ENCODE assay signal across 8 mouse cellular contexts in the genomic region with DNA sequence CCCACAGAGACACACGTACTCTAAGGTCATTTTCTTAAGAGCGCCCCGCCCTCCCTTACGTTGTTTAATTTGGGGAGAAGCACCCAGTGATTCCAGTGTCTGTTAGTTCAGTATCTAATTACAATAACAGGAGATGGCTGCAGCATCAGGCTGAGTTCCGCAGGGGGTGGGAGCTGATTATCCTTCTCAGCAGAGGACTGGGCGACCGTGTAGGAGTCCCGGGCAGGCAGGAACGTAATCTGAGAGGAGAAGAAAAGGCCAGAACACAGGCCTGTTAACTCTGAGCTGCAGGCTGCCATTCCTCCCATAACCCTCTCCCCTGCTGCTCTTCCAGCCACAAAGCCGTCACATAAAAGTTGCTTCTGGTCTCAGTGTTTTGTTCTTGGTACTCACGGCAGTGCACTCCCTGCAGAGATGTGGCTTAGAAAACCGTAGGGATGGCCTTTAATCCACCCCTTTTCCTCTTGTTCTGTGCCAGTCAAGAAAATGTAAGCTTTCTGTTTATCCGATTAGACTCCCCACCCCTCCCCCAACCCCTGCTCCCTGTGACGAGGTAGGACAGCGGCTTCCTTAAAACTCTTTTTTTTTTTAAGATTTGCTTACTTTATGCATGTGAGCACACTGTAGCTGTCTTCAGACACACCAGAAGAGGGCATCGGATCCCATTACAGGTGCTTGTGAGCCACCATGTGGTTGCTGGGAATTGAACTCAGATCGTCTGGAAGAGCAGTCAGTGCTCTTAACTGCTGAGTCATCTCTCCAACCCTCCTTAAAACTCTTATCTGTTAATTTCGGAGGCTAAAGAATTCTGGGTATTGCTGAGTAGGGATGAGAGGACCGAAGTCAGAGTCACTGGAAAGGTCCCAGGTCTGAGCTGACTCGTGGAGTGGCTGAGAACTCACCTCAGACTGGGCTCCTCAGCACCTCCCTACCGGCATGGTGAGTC.
A peak's percentile ranks its signal among the peaks of the same experiment; 100 is the strongest.
DNase-seq lines count a peak whose midpoint lies in the region; ATAC-seq and TF ChIP-seq lines count a peak whose summit lies in the region.

No protein-coding gene starts in this region.

- no peak overlapping the region for H3K9ac ChIP-seq in forebrain, postnatal 0 days
- peak overlapping the region; percentile 55; the same call in 1 of the 2 replicates for H3K9ac ChIP-seq in limb, embryonic 11.5 days (ENCODE audit: low read length)
- no peak overlapping the region for H3K9ac ChIP-seq in midbrain, postnatal 0 days (replicated peaks; ENCODE audit: low read length, poor library complexity, severe bottlenecking)

- peak overlapping the region; percentile 21 for H3K4me2 ChIP-seq in forebrain, postnatal 0 days (ENCODE audit: low read depth)
- H3K4me2 ChIP-seq in limb, embryonic 11.5 days (ENCODE audit: low read depth, severe bottlenecking), result peak overlapping the region; percentile 29
- peak overlapping the region; percentile 38 for H3K4me2 ChIP-seq in midbrain, postnatal 0 days (ENCODE audit: low read depth, low read length, poor library complexity, severe bottlenecking)

- H3K36me3 ChIP-seq in forebrain, postnatal 0 days (ENCODE audit: insufficient read depth), result no peaks in the 10 kb centered on the region
- H3K36me3 ChIP-seq in limb, embryonic 11.5 days (ENCODE audit: control insufficient read depth, insufficient read depth, low read length), result no peaks in the 10 kb centered on the region
- no peaks in the 10 kb centered on the region for H3K36me3 ChIP-seq in midbrain, postnatal 0 days (ENCODE audit: insufficient read depth, low read length)

- H3K27me3 ChIP-seq in forebrain, postnatal 0 days (ENCODE audit: insufficient read depth, low read length), result no peaks in the 10 kb centered on the region
- H3K27me3 ChIP-seq in limb, embryonic 11.5 days (ENCODE audit: control insufficient read depth, insufficient read depth, low read length), result no peaks in the 10 kb centered on the region
- no peaks in the 10 kb centered on the region for H3K27me3 ChIP-seq in midbrain, postnatal 0 days (ENCODE audit: insufficient read depth, low read length)

- 4% methylated on average over 21 of the region's 21 CpGs for WGBS in forebrain, postnatal 0 days
- 3% methylated on average over 21 of the region's 21 CpGs for WGBS in limb, embryonic 11.5 days
- WGBS in midbrain, postnatal 0 days, result 5% methylated on average over 21 of the region's 21 CpGs

- DNase-seq in adrenal gland, postnatal 10 days, result peak; percentile 40
- no peak for DNase-seq in adrenal gland, adult 8-10 months
- peak; percentile 50 for DNase-seq in ZHBTc4 (ENCODE audit: low read depth, low spot score)
- no peak for DNase-seq in forebrain, postnatal 0 days
- DNase-seq in limb, embryonic 11.5 days (ENCODE audit: low spot score), result peak; percentile 71
- DNase-seq in midbrain, postnatal 0 days (ENCODE audit: low spot score), result peak; percentile 30
- DNase-seq in urinary bladder, adult 18-20 months (ENCODE audit: low spot score in 2 of 2), result no peak
- DNase-seq in urinary bladder, postnatal 14 days (ENCODE audit: low spot score), result no peak

- TF ChIP-seq CTCF in forebrain, postnatal 0 days (IDR thresholded peaks at IDR 0.05; ENCODE audit: low read depth), result peak; percentile 54; the same call in 1 of the 2 replicates
- TF ChIP-seq CTCF in midbrain, postnatal 0 days (IDR thresholded peaks at IDR 0.05), result peak; percentile 53

- H3K4me3 ChIP-seq in forebrain, postnatal 0 days (ENCODE audit: low read depth, low read length), result peak overlapping the region; percentile 7; the same call in 1 of the 2 replicates
- H3K4me3 ChIP-seq in limb, embryonic 11.5 days (ENCODE audit: low read depth, low read length), result peak overlapping the region; percentile 6; the same call in 1 of the 2 replicates
- no peak overlapping the region; the same call in 1 of the 2 replicates for H3K4me3 ChIP-seq in midbrain, postnatal 0 days (ENCODE audit: low read depth, low read length)

- no peak overlapping the region for H3K27ac ChIP-seq in forebrain, postnatal 0 days (ENCODE audit: low read depth, low read length)
- H3K27ac ChIP-seq in limb, embryonic 11.5 days (replicated peaks; ENCODE audit: low read depth, low read length), result peak overlapping the region; percentile 76
- H3K27ac ChIP-seq in midbrain, postnatal 0 days (ENCODE audit: low read depth, low read length), result no peak overlapping the region

- H3K4me1 ChIP-seq in forebrain, postnatal 0 days (ENCODE audit: insufficient read depth), result peaks cover 3% of the 10 kb centered on the region; the same call in 1 of the 2 replicates
- peaks cover 11% of the 10 kb centered on the region for H3K4me1 ChIP-seq in limb, embryonic 11.5 days (ENCODE audit: control insufficient read depth, insufficient read depth, low read length)
- peaks cover 8% of the 10 kb centered on the region; the same call in 1 of the 2 replicates for H3K4me1 ChIP-seq in midbrain, postnatal 0 days (ENCODE audit: insufficient read depth, low read length)

- ATAC-seq in forebrain, postnatal 0 days, result peak; percentile 46; the same call in 1 of the 2 replicates
- peak; percentile 82 for ATAC-seq in limb, embryonic 11.5 days (ENCODE audit: insufficient number of reproducible peaks, low FRiP score, low TSS enrichment, low read depth)
- no peak for ATAC-seq in midbrain, postnatal 0 days (ENCODE audit: low FRiP score)

- no peaks in the 10 kb centered on the region for H3K9me3 ChIP-seq in forebrain, postnatal 0 days (ENCODE audit: low read length)
- H3K9me3 ChIP-seq in limb, embryonic 11.5 days (ENCODE audit: control insufficient read depth, low read length), result no peaks in the 10 kb centered on the region
- H3K9me3 ChIP-seq in midbrain, postnatal 0 days (ENCODE audit: low read length), result no peaks in the 10 kb centered on the region

Comparison
In these comparisons a context has a peak if more than half of its experiments do, and no peak if none do; other contexts are left out.
1. DNase-seq: peak in adrenal gland, postnatal 10 days (single experiment), ZHBTc4 (single experiment), limb, embryonic 11.5 days (single experiment) and midbrain, postnatal 0 days (single experiment); none in adrenal gland, adult 8-10 months (single experiment), forebrain, postnatal 0 days (single experiment), urinary bladder, adult 18-20 months (0 of 2) and urinary bladder, postnatal 14 days (single experiment).
2. Peak in every context shown above with its lines, with median percentiles within 50 percentile points of each other: H3K4me2 ChIP-seq.